Comparison of ENCODE assay signal across 23 mouse cellular contexts in the genomic region with DNA sequence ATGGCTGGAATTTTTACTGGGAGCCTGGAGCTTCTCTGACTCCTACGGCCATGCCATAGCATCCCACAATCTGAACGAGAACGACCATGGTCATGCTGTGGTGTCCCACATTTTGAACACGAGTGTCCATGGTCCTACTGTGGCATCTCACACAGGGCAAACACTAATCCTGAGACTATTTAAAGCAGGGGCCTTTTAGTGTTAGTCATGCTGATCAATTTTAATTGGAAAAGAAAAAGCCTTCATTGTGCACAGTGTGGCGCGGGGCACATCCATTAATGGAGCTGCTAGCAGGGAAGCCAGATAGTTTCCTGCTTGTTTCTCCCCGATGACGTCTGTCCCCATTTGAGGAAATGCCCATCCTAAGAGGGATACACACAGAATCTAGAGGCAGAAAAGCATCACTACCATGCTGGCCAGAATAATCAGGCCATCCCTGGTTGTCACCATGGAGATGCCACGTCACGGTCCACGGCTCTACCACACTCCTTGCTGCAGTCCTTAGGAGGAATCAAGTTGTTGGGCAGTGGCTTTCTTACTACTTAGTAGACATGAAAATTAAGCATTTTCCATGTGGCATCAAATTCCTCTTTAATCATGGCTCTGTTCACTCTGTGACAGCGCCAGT.
A peak's percentile ranks its signal among the peaks of the same experiment; 100 is the strongest.
DNase-seq lines count a peak whose midpoint lies in the region; ATAC-seq and TF ChIP-seq lines count a peak whose summit lies in the region.
"Had no signal": no experiment of that assay in that cellular context is flagged by ENCODE, and none has a peak within 500 bp of the region (broad histone marks: within the 10 kb centered on the region; RNA-seq: fewer than 3 reads in every experiment).

No protein-coding gene starts in this region.

- peak; percentile 26; the same call in 1 of the 2 replicates for ATAC-seq in cerebellum, adult (ENCODE audit: insufficient number of reproducible peaks, low FRiP score, low TSS enrichment)
- 0 out of 2 replicates have a peak, but pooled peaks have one; percentile 45 for ATAC-seq in midbrain, embryonic 15.5 days (replicated peaks)
- ATAC-seq in intestine, postnatal 0 days, result no peak
- ATAC-seq: Patski had no signal

- H3K36me3 ChIP-seq in midbrain, embryonic 15.5 days (replicated peaks), result no peaks in the 10 kb centered on the region
- H3K36me3 ChIP-seq in intestine, postnatal 0 days (ENCODE audit: control insufficient read depth, insufficient read depth), result no peaks in the 10 kb centered on the region
- H3K36me3 ChIP-seq: embryonic facial prominence, embryonic 15.5 days; heart, embryonic 13.5 days; kidney, embryonic 15.5 days; limb, embryonic 13.5 days; midbrain, embryonic 12.5 days had no signal

- no peak overlapping the region for H3K4me2 ChIP-seq in midbrain, embryonic 15.5 days
- no peak overlapping the region for H3K4me2 ChIP-seq in intestine, postnatal 0 days (replicated peaks; ENCODE audit: low read depth)
- H3K4me2 ChIP-seq: embryonic facial prominence, embryonic 15.5 days; heart, embryonic 13.5 days; kidney, embryonic 15.5 days; limb, embryonic 13.5 days; midbrain, embryonic 12.5 days had no signal

- H3K27me3 ChIP-seq in midbrain, embryonic 15.5 days (replicated peaks), result no peaks in the 10 kb centered on the region
- H3K27me3 ChIP-seq in intestine, postnatal 0 days (replicated peaks; ENCODE audit: control insufficient read depth, insufficient read depth, low read length), result no peaks in the 10 kb centered on the region
- H3K27me3 ChIP-seq: embryonic facial prominence, embryonic 15.5 days; heart, embryonic 13.5 days; kidney, embryonic 15.5 days; limb, embryonic 13.5 days; midbrain, embryonic 12.5 days had no signal

- no peak for DNase-seq in cerebellum, adult 18-20 months
- DNase-seq in retina, postnatal 1 day, result peak; percentile 7
- DNase-seq in retina, embryonic 14.5 days (ENCODE audit: low spot score), result no peak
- no peak for DNase-seq in gastrocnemius, adult 8-10 months (ENCODE audit: low spot score in 2 of 2)
- no peak for DNase-seq in left cerebral cortex, postnatal 14 days (ENCODE audit: low spot score in 2 of 2)
- DNase-seq: adrenal gland, adult 8-10 months; cerebellum, adult 11 months; cerebellum, postnatal 36 days; kidney, postnatal 4 days; right cerebral cortex, postnatal 14 days; spleen, adult 18-20 months; thymus, adult 2 months had no signal

- H3K27ac ChIP-seq in midbrain, embryonic 15.5 days, result no peak overlapping the region
- H3K27ac ChIP-seq in intestine, postnatal 0 days (ENCODE audit: low read depth, low read length), result no peak overlapping the region
- H3K27ac ChIP-seq: embryonic facial prominence, embryonic 15.5 days; heart, embryonic 13.5 days; kidney, embryonic 15.5 days; limb, embryonic 13.5 days; liver, embryonic 14.5 days; macrophage; midbrain, embryonic 12.5 days had no signal

- TF ChIP-seq CTCF in intestine, postnatal 0 days (IDR thresholded peaks at IDR 0.05; ENCODE audit: low read depth), result no peak

- no peak overlapping the region for H3K9ac ChIP-seq in midbrain, embryonic 15.5 days
- no peak overlapping the region for H3K9ac ChIP-seq in intestine, postnatal 0 days (ENCODE audit: low read depth, low read length)
- H3K9ac ChIP-seq: embryonic facial prominence, embryonic 15.5 days; heart, embryonic 13.5 days; kidney, embryonic 15.5 days; limb, embryonic 13.5 days; liver, embryonic 14.5 days; midbrain, embryonic 12.5 days had no signal

- H3K9me3 ChIP-seq in midbrain, embryonic 15.5 days, result no peaks in the 10 kb centered on the region
- H3K9me3 ChIP-seq in intestine, postnatal 0 days (ENCODE audit: control insufficient read depth), result no peaks in the 10 kb centered on the region
- H3K9me3 ChIP-seq: embryonic facial prominence, embryonic 15.5 days; heart, embryonic 13.5 days; kidney, embryonic 15.5 days; limb, embryonic 13.5 days; midbrain, embryonic 12.5 days had no signal

- H3K4me3 ChIP-seq in midbrain, embryonic 15.5 days, result no peak overlapping the region
- no peak overlapping the region for H3K4me3 ChIP-seq in intestine, postnatal 0 days (ENCODE audit: low read depth, low read length)
- H3K4me3 ChIP-seq: embryonic facial prominence, embryonic 15.5 days; heart, embryonic 13.5 days; kidney, embryonic 15.5 days; limb, embryonic 13.5 days; midbrain, embryonic 12.5 days had no signal

- no peaks in the 10 kb centered on the region for H3K4me1 ChIP-seq in midbrain, embryonic 15.5 days
- H3K4me1 ChIP-seq in intestine, postnatal 0 days (replicated peaks; ENCODE audit: control insufficient read depth, insufficient read depth, low read length), result no peaks in the 10 kb centered on the region
- H3K4me1 ChIP-seq: midbrain, embryonic 12.5 days had no signal

- intact Hi-C loops in left cerebral cortex, postnatal 14 days (cut with DNase I), result no loop called here

- 66% methylated on average over 12 of the region's 12 CpGs for WGBS in midbrain, embryonic 15.5 days
- WGBS in intestine, postnatal 0 days, result 81% methylated on average over 12 of the region's 12 CpGs
